Mouse (Mus musculus): Measurements from ENCODE around the gene Phactr2. TPM values are rescaled to one million over a fixed set of nuclear protein-coding genes. Genes with fewer than 3 reads are reported as not detected.

Phactr2 gene
- polyA plus RNA-seq, 1 experiment from 2014 or later, result 5.3 TPM

GRCm38 (mm10) chr10:13232443-13233142 is 241.6 kb downstream of the Phactr2 start:
- Histone ChIP-seq H3K9me3 (replicated peaks) (no peaks in the 10 kb centered on the region), H3K4me2 (no peak overlapping the region), H3K27me3 (no peaks in the 10 kb centered on the region), H3K9ac (no peak overlapping the region), H3K4me3 (replicated peaks) (no peak overlapping the region), H3K27ac (no peak overlapping the region), H3K36me3 (no peaks in the 10 kb centered on the region), H3K4me1 (replicated peaks) (peaks cover 7% of the 10 kb centered on the region)
- ATAC-seq (ENCODE audit: low read depth) (no peak), DNase-seq (no peak)
- 65% methylated on average over 9 of the region's 9 CpGs for WGBS (ENCODE audit: insufficient replicate concordance)

GRCm38 (mm10) chr10:13230716-13231115 is 243.5 kb downstream of the Phactr2 start:
- Histone ChIP-seq H3K27me3 (no peaks in the 10 kb centered on the region), H3K4me3 (replicated peaks) (no peak overlapping the region), H3K4me1 (replicated peaks) (peaks cover 10% of the 10 kb centered on the region), H3K9me3 (replicated peaks) (no peaks in the 10 kb centered on the region), H3K36me3 (no peaks in the 10 kb centered on the region), H3K9ac (no peak overlapping the region), H3K27ac (no peak overlapping the region), H3K4me2 (no peak overlapping the region)
- no peak for ATAC-seq (ENCODE audit: low read depth)
- 76% methylated on average over 7 of the region's 7 CpGs for WGBS (ENCODE audit: insufficient replicate concordance)
- no peak for DNase-seq

GRCm38 (mm10) chr10:13225377-13226063 is 248.7 kb downstream of the Phactr2 start:
- H3K36me3 ChIP-seq, result no peaks in the 10 kb centered on the region

GRCm38 (mm10) chr10:13222135-13222534 is 252.1 kb downstream of the Phactr2 start:
- ATAC-seq (ENCODE audit: low read depth), result no peak

More at GRCm38 (mm10) chr10:13225377-13226063, 248.7 kb downstream of the Phactr2 start:
- Histone ChIP-seq H3K4me1 (replicated peaks) (peaks cover 4% of the 10 kb centered on the region; the same call in 1 of the 2 replicates), H3K9me3 (replicated peaks) (no peaks in the 10 kb centered on the region), H3K9ac (no peak overlapping the region), H3K4me2 (no peak overlapping the region), H3K27me3 (no peaks in the 10 kb centered on the region), H3K4me3 (replicated peaks) (no peak overlapping the region), H3K27ac (peak overlapping the region; percentile 24; the same call in 1 of the 2 replicates)
- 62% methylated on average over 7 of the region's 7 CpGs for WGBS (ENCODE audit: insufficient replicate concordance)
- ATAC-seq (ENCODE audit: low read depth) (no peak), DNase-seq (no peak)

GRCm38 (mm10) chr10:13220061-13220460 is 254.2 kb downstream of the Phactr2 start:
- 47% methylated on average over 1 of the region's 1 CpGs for WGBS (ENCODE audit: insufficient replicate concordance)
- Histone ChIP-seq H3K4me1 (replicated peaks) (peaks cover 8% of the 10 kb centered on the region), H3K27me3 (no peaks in the 10 kb centered on the region), H3K27ac (no peak overlapping the region), H3K9me3 (replicated peaks) (no peaks in the 10 kb centered on the region), H3K4me3 (replicated peaks) (no peak overlapping the region), H3K4me2 (no peak overlapping the region), H3K36me3 (no peaks in the 10 kb centered on the region), H3K9ac (no peak overlapping the region)
- ATAC-seq (ENCODE audit: low read depth) (no peak), DNase-seq (no peak)

More at GRCm38 (mm10) chr10:13222135-13222534, 252.1 kb downstream of the Phactr2 start:
- H3K9ac ChIP-seq, result no peak overlapping the region
- H3K27me3 ChIP-seq, result no peaks in the 10 kb centered on the region
- H3K27ac ChIP-seq, result no peak overlapping the region
- no peaks in the 10 kb centered on the region for H3K9me3 ChIP-seq (replicated peaks)
- no peaks in the 10 kb centered on the region for H3K36me3 ChIP-seq
- no peak overlapping the region for H3K4me3 ChIP-seq (replicated peaks)
- no peak overlapping the region for H3K4me2 ChIP-seq
- 52% methylated on average over 3 of the region's 3 CpGs for WGBS (ENCODE audit: insufficient replicate concordance)
- peaks cover 4% of the 10 kb centered on the region; the same call in 1 of the 2 replicates for H3K4me1 ChIP-seq (replicated peaks)
- DNase-seq, result no peak

- no peak for ATAC-seq (ENCODE audit: low read depth)
- no peak overlapping the region for H3K9ac ChIP-seq
- no peak overlapping the region for H3K4me2 ChIP-seq
- H3K4me3 ChIP-seq (replicated peaks), result no peak overlapping the region
- 71% methylated on average over 12 of the region's 12 CpGs for WGBS (ENCODE audit: insufficient replicate concordance)
- no peaks in the 10 kb centered on the region for H3K36me3 ChIP-seq
- H3K27ac ChIP-seq, result no peak overlapping the region
- DNase-seq, result no peak
- peaks cover 8% of the 10 kb centered on the region for H3K4me1 ChIP-seq (replicated peaks)
- no peaks in the 10 kb centered on the region for H3K27me3 ChIP-seq
- H3K9me3 ChIP-seq (replicated peaks), result no peaks in the 10 kb centered on the region
Observed at GRCm38 (mm10) chr10:13213956-13214355, 260.3 kb downstream of the Phactr2 start.

- peaks cover 8% of the 10 kb centered on the region for H3K4me1 ChIP-seq (replicated peaks)
- H3K4me3 ChIP-seq (replicated peaks), result no peak overlapping the region
- DNase-seq (no peak), ATAC-seq (ENCODE audit: low read depth) (no peak)
- H3K9me3 ChIP-seq (replicated peaks), result no peaks in the 10 kb centered on the region
- 61% methylated on average over 6 of the region's 6 CpGs for WGBS (ENCODE audit: insufficient replicate concordance)
- H3K4me2 ChIP-seq, result no peak overlapping the region
- H3K27ac ChIP-seq, result no peak overlapping the region
- no peaks in the 10 kb centered on the region for H3K36me3 ChIP-seq
- H3K27me3 ChIP-seq, result no peaks in the 10 kb centered on the region
- no peak overlapping the region for H3K9ac ChIP-seq
Observed at GRCm38 (mm10) chr10:13212829-13213228, 261.4 kb downstream of the Phactr2 start.

GRCm38 (mm10) chr10:13212326-13212725 is 261.9 kb downstream of the Phactr2 start:
- no peak for ATAC-seq (ENCODE audit: low read depth)
- H3K36me3 ChIP-seq, result no peaks in the 10 kb centered on the region
- WGBS (ENCODE audit: insufficient replicate concordance), result 70% methylated on average over 9 of the region's 9 CpGs

GRCm38 (mm10) chr10:13209930-13210637 is 264.1 kb downstream of the Phactr2 start:
- Histone ChIP-seq H3K9ac (no peak overlapping the region), H3K27me3 (no peaks in the 10 kb centered on the region), H3K27ac (no peak overlapping the region), H3K4me2 (no peak overlapping the region), H3K9me3 (replicated peaks) (no peaks in the 10 kb centered on the region), H3K4me3 (replicated peaks) (no peak overlapping the region), H3K4me1 (replicated peaks) (no peaks in the 10 kb centered on the region), H3K36me3 (no peaks in the 10 kb centered on the region)
- WGBS (ENCODE audit: insufficient replicate concordance), result 62% methylated on average over 8 of the region's 8 CpGs
- no peak for DNase-seq
- no peak for ATAC-seq (ENCODE audit: low read depth)

More at GRCm38 (mm10) chr10:13212326-13212725, 261.9 kb downstream of the Phactr2 start:
- H3K9ac ChIP-seq, result no peak overlapping the region
- H3K4me3 ChIP-seq (replicated peaks), result no peak overlapping the region
- no peak overlapping the region for H3K4me2 ChIP-seq
- H3K9me3 ChIP-seq (replicated peaks), result no peaks in the 10 kb centered on the region
- H3K4me1 ChIP-seq (replicated peaks), result peaks cover 8% of the 10 kb centered on the region
- no peaks in the 10 kb centered on the region for H3K27me3 ChIP-seq
- no peak for DNase-seq
- no peak overlapping the region for H3K27ac ChIP-seq

- no peak overlapping the region for H3K9ac ChIP-seq
- H3K36me3 ChIP-seq, result no peaks in the 10 kb centered on the region
- no peaks in the 10 kb centered on the region for H3K4me1 ChIP-seq (replicated peaks)
- no peak overlapping the region for H3K4me2 ChIP-seq
- DNase-seq (no peak), ATAC-seq (ENCODE audit: low read depth) (no peak)
- H3K4me3 ChIP-seq (replicated peaks), result no peak overlapping the region
- WGBS (ENCODE audit: insufficient replicate concordance), result 72% methylated on average over 3 of the region's 3 CpGs
- H3K27ac ChIP-seq, result peak overlapping the region; percentile 9; the same call in 1 of the 2 replicates
- H3K27me3 ChIP-seq, result no peaks in the 10 kb centered on the region
- H3K9me3 ChIP-seq (replicated peaks), result no peaks in the 10 kb centered on the region
Observed at GRCm38 (mm10) chr10:13209506-13209905, 264.7 kb downstream of the Phactr2 start.

GRCm38 (mm10) chr10:13209061-13209460 is 265.2 kb downstream of the Phactr2 start:
- no peaks in the 10 kb centered on the region for H3K9me3 ChIP-seq (replicated peaks)
- H3K9ac ChIP-seq, result no peak overlapping the region
- H3K4me2 ChIP-seq, result no peak overlapping the region
- no peaks in the 10 kb centered on the region for H3K4me1 ChIP-seq (replicated peaks)
- no peak for ATAC-seq (ENCODE audit: low read depth)
- no peak for DNase-seq
- peak overlapping the region; percentile 9; the same call in 1 of the 2 replicates for H3K27ac ChIP-seq
- 80% methylated on average over 4 of the region's 4 CpGs for WGBS (ENCODE audit: insufficient replicate concordance)
- H3K27me3 ChIP-seq, result no peaks in the 10 kb centered on the region
- no peak overlapping the region for H3K4me3 ChIP-seq (replicated peaks)
- no peaks in the 10 kb centered on the region for H3K36me3 ChIP-seq

All from liver, embryonic 13.5 days (tissue).